Mouse (Mus musculus): ENCODE results near the gene Vwa5b2. TPM values are rescaled to one million over a fixed set of nuclear protein-coding genes. Genes with fewer than 3 reads are reported as not detected.

Gene Vwa5b2
- polyA plus RNA-seq, 1 experiment from 2014 or later, result 0.89 TPM

GRCm38 (mm10) chr16:20610501-20611356 is 21.5 kb downstream of the Vwa5b2 start:
- H3K9ac ChIP-seq, result peak overlapping the region; percentile 81
- WGBS, result under 1% methylated on average over 28 of the region's 28 CpGs
- ATAC-seq (ENCODE audit: insufficient read depth), result peak; percentile 69

GRCm38 (mm10) chr16:20611357-20612227 is 22.3 kb downstream of the Vwa5b2 start, which contains the start of the genes Eef1akmt4, Gm49333 and Alg3:
Gene Eef1akmt4 (plus strand): TSS chr16:20611593.
Gene Gm49333 (plus strand): TSS chr16:20611610.
Gene Alg3 (minus strand): TSS chr16:20611735.
- Histone ChIP-seq H3K4me3 (ENCODE audit: low read depth, low read length) (peak within 1 kb of the TSS; percentile 82), H3K36me3 (ENCODE audit: insufficient read depth) (peaks cover 14% of the 10 kb centered on the region), H3K9ac (peak within 1 kb of the TSS; percentile 81), H3K27ac (ENCODE audit: low read depth) (peak within 1 kb of the TSS; percentile 70), H3K4me2 (peak within 1 kb of the TSS; percentile 75), H3K9me3 (ENCODE audit: low read depth, low read length) (no peaks in the 10 kb centered on the region), H3K27me3 (ENCODE audit: insufficient read depth, low read length) (no peaks in the 10 kb centered on the region), H3K4me1 (ENCODE audit: insufficient read depth) (peaks cover 3% of the 10 kb centered on the region)
- no peak for TF ChIP-seq CTCF (IDR thresholded peaks at IDR 0.05; ENCODE audit: low read depth)
- DNase-seq (peak; percentile 96), ATAC-seq (ENCODE audit: insufficient read depth) (peak; percentile 97)
- 1% methylated on average over 41 of the region's 41 CpGs for WGBS

More at GRCm38 (mm10) chr16:20610501-20611356, 21.5 kb downstream of the Vwa5b2 start:
- H3K4me1 ChIP-seq (ENCODE audit: insufficient read depth), result peaks cover 3% of the 10 kb centered on the region
- peak overlapping the region; percentile 70 for H3K27ac ChIP-seq (ENCODE audit: low read depth)
- DNase-seq, result peak; percentile 92
- H3K4me3 ChIP-seq (ENCODE audit: low read depth, low read length), result peak overlapping the region; percentile 82
- no peaks in the 10 kb centered on the region for H3K9me3 ChIP-seq (ENCODE audit: low read depth, low read length)
- TF ChIP-seq CTCF (IDR thresholded peaks at IDR 0.05; ENCODE audit: low read depth), result no peak
- H3K4me2 ChIP-seq, result peak overlapping the region; percentile 75
- H3K36me3 ChIP-seq (ENCODE audit: insufficient read depth), result peaks cover 23% of the 10 kb centered on the region
- no peaks in the 10 kb centered on the region for H3K27me3 ChIP-seq (ENCODE audit: insufficient read depth, low read length)

- Histone ChIP-seq H3K4me2 (peak overlapping the region; percentile 99), H3K4me3 (ENCODE audit: low read depth, low read length) (peak overlapping the region; percentile 80), H3K9me3 (ENCODE audit: low read depth, low read length) (no peaks in the 10 kb centered on the region), H3K27me3 (ENCODE audit: insufficient read depth, low read length) (peaks cover 39% of the 10 kb centered on the region), H3K4me1 (ENCODE audit: insufficient read depth) (peaks cover 3% of the 10 kb centered on the region), H3K36me3 (ENCODE audit: insufficient read depth) (no peaks in the 10 kb centered on the region), H3K9ac (no peak overlapping the region), H3K27ac (ENCODE audit: low read depth) (no peak overlapping the region)
- 2% methylated on average over 81 of the region's 83 CpGs for WGBS
- no peak for TF ChIP-seq CTCF (IDR thresholded peaks at IDR 0.05; ENCODE audit: low read depth)
- DNase-seq (peak; percentile 71), ATAC-seq (ENCODE audit: insufficient read depth) (peak; percentile 28)
These were observed 30.5 kb downstream of the Vwa5b2 start for GRCm38 (mm10) chr16:20619541-20620398.

- Histone ChIP-seq H3K9ac (no peak overlapping the region), H3K4me2 (peak overlapping the region; percentile 99), H3K36me3 (ENCODE audit: insufficient read depth) (no peaks in the 10 kb centered on the region), H3K27ac (ENCODE audit: low read depth) (no peak overlapping the region), H3K4me1 (ENCODE audit: insufficient read depth) (peaks cover 3% of the 10 kb centered on the region), H3K9me3 (ENCODE audit: low read depth, low read length) (no peaks in the 10 kb centered on the region), H3K4me3 (ENCODE audit: low read depth, low read length) (peak overlapping the region; percentile 80), H3K27me3 (ENCODE audit: insufficient read depth, low read length) (peaks cover 39% of the 10 kb centered on the region)
- WGBS, result under 1% methylated on average over 9 of the region's 9 CpGs
- no peak for TF ChIP-seq CTCF (IDR thresholded peaks at IDR 0.05; ENCODE audit: low read depth)
- DNase-seq, result no peak
- no peak for ATAC-seq (ENCODE audit: insufficient read depth)
These were observed 31.1 kb downstream of the Vwa5b2 start for GRCm38 (mm10) chr16:20620399-20620735.

- no peaks in the 10 kb centered on the region for H3K9me3 ChIP-seq (ENCODE audit: low read depth, low read length)
- H3K4me1 ChIP-seq (ENCODE audit: insufficient read depth), result peaks cover 3% of the 10 kb centered on the region
- H3K4me2 ChIP-seq, result peak overlapping the region; percentile 99
- H3K27ac ChIP-seq (ENCODE audit: low read depth), result no peak overlapping the region
- H3K36me3 ChIP-seq (ENCODE audit: insufficient read depth), result no peaks in the 10 kb centered on the region
- under 1% methylated on average over 32 of the region's 32 CpGs for WGBS
- TF ChIP-seq CTCF (IDR thresholded peaks at IDR 0.05; ENCODE audit: low read depth), result no peak
- H3K9ac ChIP-seq, result peak overlapping the region; percentile 65
- H3K4me3 ChIP-seq (ENCODE audit: low read depth, low read length), result peak overlapping the region; percentile 80
- DNase-seq (no peak), ATAC-seq (ENCODE audit: insufficient read depth) (peak; percentile 3; the same call in 1 of the 2 replicates)
- H3K27me3 ChIP-seq (ENCODE audit: insufficient read depth, low read length), result peaks cover 39% of the 10 kb centered on the region
These were observed 31.5 kb downstream of the Vwa5b2 start for GRCm38 (mm10) chr16:20620751-20621190.
